In genomic region chr2:164431676-164432465, GRCm38 (mm10) we compare ENCODE assay signal across 8 mouse cellular contexts. TPM values are rescaled to one million over a fixed set of nuclear protein-coding genes. Genes with fewer than 3 reads are reported as not detected.
DNase-seq lines count a peak whose midpoint lies in the region; ATAC-seq and TF ChIP-seq lines count a peak whose summit lies in the region.

No protein-coding gene starts in this region.

- H3K4me3 ChIP-seq in hindbrain, embryonic 10.5 days, result no peak overlapping the region
- no peak overlapping the region for H3K4me3 ChIP-seq in hindbrain, embryonic 11.5 days (ENCODE audit: low read depth, low read length)
- no peak overlapping the region for H3K4me3 ChIP-seq in heart, embryonic 12.5 days
- no peak overlapping the region for H3K4me3 ChIP-seq in limb, embryonic 10.5 days
- H3K4me3 ChIP-seq in olfactory bulb, adult 2 months (ENCODE audit: insufficient read depth, low read depth, low read length), result no peak overlapping the region
- no peak overlapping the region for H3K4me3 ChIP-seq in forebrain, embryonic 11.5 days (ENCODE audit: low read depth, low read length)

- H3K4me1 ChIP-seq in hindbrain, embryonic 10.5 days (replicated peaks), result peaks cover 69% of the 10 kb centered on the region
- 0 out of 2 replicates have a peak, but pooled peaks cover 5% of the 10 kb centered on the region for H3K4me1 ChIP-seq in hindbrain, embryonic 11.5 days (replicated peaks; ENCODE audit: control insufficient read depth, insufficient read depth, low read length)
- H3K4me1 ChIP-seq in heart, embryonic 12.5 days (replicated peaks), result peaks cover 70% of the 10 kb centered on the region
- peaks cover 61% of the 10 kb centered on the region for H3K4me1 ChIP-seq in limb, embryonic 10.5 days
- peaks cover 33% of the 10 kb centered on the region for H3K4me1 ChIP-seq in olfactory bulb, adult 2 months (ENCODE audit: control insufficient read depth, insufficient read depth, low read length)
- 0 out of 2 replicates have a peak, but pooled peaks cover 9% of the 10 kb centered on the region for H3K4me1 ChIP-seq in forebrain, embryonic 11.5 days (replicated peaks; ENCODE audit: control insufficient read depth, insufficient read depth, low read length)

- H3K27me3 ChIP-seq in hindbrain, embryonic 10.5 days (ENCODE audit: insufficient read depth, poor library complexity, severe bottlenecking), result peaks cover 37% of the 10 kb centered on the region
- H3K27me3 ChIP-seq in hindbrain, embryonic 11.5 days (ENCODE audit: control insufficient read depth, insufficient read depth, low read length), result no peaks in the 10 kb centered on the region
- H3K27me3 ChIP-seq in heart, embryonic 12.5 days (replicated peaks), result peaks cover 4% of the 10 kb centered on the region; the same call in 1 of the 2 replicates
- peaks cover 60% of the 10 kb centered on the region for H3K27me3 ChIP-seq in limb, embryonic 10.5 days (ENCODE audit: low read depth, poor library complexity, severe bottlenecking)
- H3K27me3 ChIP-seq in forebrain, embryonic 11.5 days (ENCODE audit: control insufficient read depth, insufficient read depth, low read length), result no peaks in the 10 kb centered on the region

- H3K4me2 ChIP-seq in hindbrain, embryonic 11.5 days (replicated peaks; ENCODE audit: low read depth, low read length), result no peak overlapping the region
- peak overlapping the region; percentile 57 for H3K4me2 ChIP-seq in heart, embryonic 12.5 days
- no peak overlapping the region for H3K4me2 ChIP-seq in forebrain, embryonic 11.5 days (ENCODE audit: low read depth, low read length, severe bottlenecking)

- peak; percentile 18 for DNase-seq in hindbrain, embryonic 10.5 days (ENCODE audit: low spot score)
- no peak for DNase-seq in hindbrain, embryonic 11.5 days (ENCODE audit: low spot score)
- no peak for DNase-seq in limb, embryonic 10.5 days (ENCODE audit: low spot score)
- no peak for DNase-seq in thymus, postnatal 4 days
- no peak for DNase-seq in forebrain, embryonic 11.5 days (ENCODE audit: low spot score)
- DNase-seq in cerebellum, adult 11-12 months, result no peak

- H3K9me3 ChIP-seq in hindbrain, embryonic 10.5 days, result no peaks in the 10 kb centered on the region
- no peaks in the 10 kb centered on the region for H3K9me3 ChIP-seq in hindbrain, embryonic 11.5 days (ENCODE audit: control insufficient read depth, low read length)
- H3K9me3 ChIP-seq in heart, embryonic 12.5 days (replicated peaks), result no peaks in the 10 kb centered on the region
- H3K9me3 ChIP-seq in limb, embryonic 10.5 days (replicated peaks), result no peaks in the 10 kb centered on the region
- H3K9me3 ChIP-seq in forebrain, embryonic 11.5 days (ENCODE audit: control insufficient read depth, low read length), result no peaks in the 10 kb centered on the region

- no peak overlapping the region for H3K9ac ChIP-seq in hindbrain, embryonic 11.5 days (ENCODE audit: low read depth, low read length)
- H3K9ac ChIP-seq in heart, embryonic 12.5 days, result 0 out of 2 replicates have a peak overlapping the region, but pooled peaks have one; percentile 27
- H3K9ac ChIP-seq in forebrain, embryonic 11.5 days (ENCODE audit: low read length), result no peak overlapping the region

- 61% methylated on average over 9 of the region's 9 CpGs for WGBS in hindbrain, embryonic 10.5 days
- WGBS in hindbrain, embryonic 11.5 days, result 54% methylated on average over 9 of the region's 9 CpGs
- WGBS in heart, embryonic 12.5 days, result 70% methylated on average over 9 of the region's 9 CpGs
- 70% methylated on average over 9 of the region's 9 CpGs for WGBS in limb, embryonic 10.5 days
- WGBS in olfactory bulb, adult 2 months, result 68% methylated on average over 9 of the region's 9 CpGs
- WGBS in forebrain, embryonic 11.5 days, result 72% methylated on average over 9 of the region's 9 CpGs

- ATAC-seq in hindbrain, embryonic 11.5 days (ENCODE audit: low FRiP score), result no peak
- no peak for ATAC-seq in heart, embryonic 12.5 days (ENCODE audit: insufficient number of reproducible peaks, low FRiP score)
- ATAC-seq in forebrain, embryonic 11.5 days (replicated peaks; ENCODE audit: low FRiP score), result no peak

- H3K27ac ChIP-seq in hindbrain, embryonic 10.5 days, result peak overlapping the region; percentile 65
- no peak overlapping the region for H3K27ac ChIP-seq in hindbrain, embryonic 11.5 days (ENCODE audit: low read depth, low read length)
- peak overlapping the region; percentile 65 for H3K27ac ChIP-seq in heart, embryonic 12.5 days (ENCODE audit: poor library complexity, severe bottlenecking)
- peak overlapping the region; percentile 56; the same call in 1 of the 2 replicates for H3K27ac ChIP-seq in limb, embryonic 10.5 days
- H3K27ac ChIP-seq in olfactory bulb, adult 2 months (ENCODE audit: insufficient read depth, low read depth, low read length), result 0 out of 2 replicates have a peak overlapping the region, but pooled peaks have one; percentile 38
- H3K27ac ChIP-seq in forebrain, embryonic 11.5 days (ENCODE audit: low read depth, low read length), result no peak overlapping the region

- TF ChIP-seq POLR2A in olfactory bulb, adult 2 months (IDR thresholded peaks at IDR 0.05; ENCODE audit: insufficient read depth, low read depth, low read length), result no peak

- 0 out of 2 replicates have a peak, but pooled peaks cover 10% of the 10 kb centered on the region for H3K36me3 ChIP-seq in hindbrain, embryonic 10.5 days
- H3K36me3 ChIP-seq in hindbrain, embryonic 11.5 days (ENCODE audit: control insufficient read depth, insufficient read depth, low read length), result peaks cover 2% of the 10 kb centered on the region; the same call in 1 of the 2 replicates
- H3K36me3 ChIP-seq in heart, embryonic 12.5 days, result peaks cover 28% of the 10 kb centered on the region
- H3K36me3 ChIP-seq in limb, embryonic 10.5 days, result peaks cover 16% of the 10 kb centered on the region
- no peaks in the 10 kb centered on the region for H3K36me3 ChIP-seq in forebrain, embryonic 11.5 days (ENCODE audit: control insufficient read depth, insufficient read depth, low read length)

- TF ChIP-seq CTCF in olfactory bulb, adult 2 months (IDR thresholded peaks at IDR 0.05; ENCODE audit: insufficient read depth, low read depth, low read length), result no peak

RNA-seq across cellular contexts. Expression of gene Sdc4, which starts 11.8 kb away (rescaled TPM):
- 14.8 and 18.0 TPM in 2 replicates for polyA plus RNA-seq in hindbrain, embryonic 10.5 days (2016; fragmentation: Nextera tagmentation; extraction: Ambion mirVana)
- polyA plus RNA-seq in hindbrain, embryonic 11.5 days (2014; fragmentation: Nextera tagmentation; extraction: Ambion mirVana), result 9.8 and 11.6 TPM in 2 replicates
- 40.1 and 40.6 TPM in 2 replicates for polyA plus RNA-seq in heart, embryonic 12.5 days (2016; fragmentation: Nextera tagmentation; extraction: Ambion mirVana)
- 22.1 and 24.2 TPM in 2 replicates for polyA plus RNA-seq in limb, embryonic 10.5 days (2016; fragmentation: Nextera tagmentation; extraction: Ambion mirVana)
- 124 TPM in 1 of 2 replicates, not detected in the other for polyA plus RNA-seq in olfactory bulb, adult 2 months (2012; ENCODE audit: insufficient read depth, insufficient read length, low replicate concordance, missing spikeins)
- polyA plus RNA-seq in forebrain, embryonic 11.5 days (2014; fragmentation: Nextera tagmentation; extraction: Ambion mirVana), result 15.3 and 15.9 TPM in 2 replicates

RNA-seq across cellular contexts. Expression of gene Sys1, which starts 24.9 kb away (rescaled TPM):
- polyA plus RNA-seq in hindbrain, embryonic 10.5 days (2016; fragmentation: Nextera tagmentation; extraction: Ambion mirVana), result 61.5 and 76.4 TPM in 2 replicates
- 71.3 and 72.2 TPM in 2 replicates for polyA plus RNA-seq in hindbrain, embryonic 11.5 days (2014; fragmentation: Nextera tagmentation; extraction: Ambion mirVana)
- polyA plus RNA-seq in heart, embryonic 12.5 days (2016; fragmentation: Nextera tagmentation; extraction: Ambion mirVana), result 36.4 and 40.3 TPM in 2 replicates
- 54.4 and 54.5 TPM in 2 replicates for polyA plus RNA-seq in limb, embryonic 10.5 days (2016; fragmentation: Nextera tagmentation; extraction: Ambion mirVana)
- polyA plus RNA-seq in olfactory bulb, adult 2 months (2012; ENCODE audit: insufficient read depth, insufficient read length, low replicate concordance, missing spikeins), result not detected in 2 replicates
- 63.4 and 71.2 TPM in 2 replicates for polyA plus RNA-seq in forebrain, embryonic 11.5 days (2014; fragmentation: Nextera tagmentation; extraction: Ambion mirVana)

RNA-seq across cellular contexts. Expression of gene Matn4, which starts 26.9 kb away (rescaled TPM):
- polyA plus RNA-seq in hindbrain, embryonic 10.5 days (2016; fragmentation: Nextera tagmentation; extraction: Ambion mirVana), result 0.35 and 0.72 TPM in 2 replicates
- 0.71 and 0.91 TPM in 2 replicates for polyA plus RNA-seq in hindbrain, embryonic 11.5 days (2014; fragmentation: Nextera tagmentation; extraction: Ambion mirVana)
- polyA plus RNA-seq in heart, embryonic 12.5 days (2016; fragmentation: Nextera tagmentation; extraction: Ambion mirVana), result 6.2 and 6.4 TPM in 2 replicates
- polyA plus RNA-seq in limb, embryonic 10.5 days (2016; fragmentation: Nextera tagmentation; extraction: Ambion mirVana), result 0.15 and 3.0 TPM in 2 replicates
- not detected in 2 replicates for polyA plus RNA-seq in olfactory bulb, adult 2 months (2012; ENCODE audit: insufficient read depth, insufficient read length, low replicate concordance, missing spikeins)
- not detected in 2 replicates for polyA plus RNA-seq in forebrain, embryonic 11.5 days (2014; fragmentation: Nextera tagmentation; extraction: Ambion mirVana)

RNA-seq across cellular contexts. Expression of gene Gm20458, which starts 28.9 kb away (rescaled TPM):
- polyA plus RNA-seq in hindbrain, embryonic 10.5 days (2016; fragmentation: Nextera tagmentation; extraction: Ambion mirVana), result 4.4 and 4.5 TPM in 2 replicates
- polyA plus RNA-seq in hindbrain, embryonic 11.5 days (2014; fragmentation: Nextera tagmentation; extraction: Ambion mirVana), result 4.8 and 5.4 TPM in 2 replicates
- 11.8 and 16.9 TPM in 2 replicates for polyA plus RNA-seq in heart, embryonic 12.5 days (2016; fragmentation: Nextera tagmentation; extraction: Ambion mirVana)
- 2.2 and 3.2 TPM in 2 replicates for polyA plus RNA-seq in limb, embryonic 10.5 days (2016; fragmentation: Nextera tagmentation; extraction: Ambion mirVana)
- not detected in 2 replicates for polyA plus RNA-seq in olfactory bulb, adult 2 months (2012; ENCODE audit: insufficient read depth, insufficient read length, low replicate concordance, missing spikeins)
- polyA plus RNA-seq in forebrain, embryonic 11.5 days (2014; fragmentation: Nextera tagmentation; extraction: Ambion mirVana), result 3.2 and 7.3 TPM in 2 replicates

RNA-seq across cellular contexts. Expression of gene Rbpjl, which starts 28.9 kb away (rescaled TPM):
- 0.02 TPM in 1 of 2 replicates, not detected in the other for polyA plus RNA-seq in hindbrain, embryonic 10.5 days (2016; fragmentation: Nextera tagmentation; extraction: Ambion mirVana)
- polyA plus RNA-seq in hindbrain, embryonic 11.5 days (2014; fragmentation: Nextera tagmentation; extraction: Ambion mirVana), result not detected in 2 replicates
- 0.19 and 0.28 TPM in 2 replicates for polyA plus RNA-seq in heart, embryonic 12.5 days (2016; fragmentation: Nextera tagmentation; extraction: Ambion mirVana)
- polyA plus RNA-seq in limb, embryonic 10.5 days (2016; fragmentation: Nextera tagmentation; extraction: Ambion mirVana), result 0.03 TPM in 1 of 2 replicates, not detected in the other
- polyA plus RNA-seq in olfactory bulb, adult 2 months (2012; ENCODE audit: insufficient read depth, insufficient read length, low replicate concordance, missing spikeins), result not detected in 2 replicates
- polyA plus RNA-seq in forebrain, embryonic 11.5 days (2014; fragmentation: Nextera tagmentation; extraction: Ambion mirVana), result not detected in 2 replicates

Comparison
In these comparisons a context has a peak if more than half of its experiments do, and no peak if none do; other contexts are left out.
1. H3K27ac ChIP-seq: peak in hindbrain, embryonic 10.5 days (single experiment), heart, embryonic 12.5 days (single experiment), limb, embryonic 10.5 days (single experiment) and olfactory bulb, adult 2 months (single experiment); none in hindbrain, embryonic 11.5 days (single experiment) and forebrain, embryonic 11.5 days (single experiment).
2. RNA of gene Sys1, which starts 24.9 kb away (polyA plus RNA-seq): 61.5 to 76.4 TPM in hindbrain, embryonic 10.5 days, 71.3 to 72.2 TPM in hindbrain, embryonic 11.5 days, 63.4 to 71.2 TPM in forebrain, embryonic 11.5 days, 54.4 to 54.5 TPM in limb, embryonic 10.5 days and 36.4 to 40.3 TPM in heart, embryonic 12.5 days; not detected in olfactory bulb, adult 2 months; every median in the first group is over 10 times any median in the second.